In the genomic region with DNA sequence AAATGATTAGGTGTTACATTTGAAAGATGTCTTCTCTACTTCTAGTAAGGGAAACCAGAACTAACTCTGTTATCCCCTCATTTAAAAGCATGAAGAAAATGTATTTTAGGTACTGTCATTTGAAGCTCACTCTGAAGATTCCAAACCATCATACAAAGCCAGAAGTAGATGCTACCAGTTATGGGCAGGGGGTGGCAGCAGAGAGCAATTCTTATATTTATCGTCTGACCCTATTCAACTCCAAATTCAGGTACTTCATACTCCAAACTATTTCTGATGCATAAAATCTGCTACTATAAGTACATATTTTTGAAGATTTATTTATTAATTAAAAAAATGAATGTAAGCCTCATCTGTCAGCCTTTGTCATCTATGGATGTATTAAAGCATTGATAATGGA, we compare ENCODE assay signal across 8 mouse cellular contexts.
DNase-seq lines count a peak whose midpoint lies in the region; ATAC-seq and TF ChIP-seq lines count a peak whose summit lies in the region.

No protein-coding gene starts in this region.

- TF ChIP-seq CTCF in gastrocnemius, adult 2 months (IDR thresholded peaks at IDR 0.05): peak; percentile 68

- no peak overlapping the region for H3K4me3 ChIP-seq in gastrocnemius, adult 2 months

- intact Hi-C loops in gastrocnemius, adult 2 months (cut with DNase I): no loop called here

- peak; percentile 19 for DNase-seq in gastrocnemius, adult 2 months
- no peak for DNase-seq in gastrocnemius, adult 8-10 months (ENCODE audit: low spot score in 2 of 2)
- peak; percentile 39 for DNase-seq in 3T3-L1 (ENCODE audit: low read depth, low spot score)
- peak; percentile 77 for DNase-seq in brain, adult 2 months (ENCODE audit: low read depth, low spot score)
- peak; percentile 2 for DNase-seq in fibroblast of lung, adult 2 months (ENCODE audit: low read depth)
- DNase-seq in kidney, postnatal 4 days: peak; percentile 49 to 54
- DNase-seq in spleen, postnatal 36 days (ENCODE audit: low spot score in 2 of 2): no peak

- no peak overlapping the region for H3K27ac ChIP-seq in gastrocnemius, adult 2 months

- ATAC-seq in megakaryocyte progenitor cell, adult 5-6 weeks (replicated peaks; ENCODE audit: poor library complexity): peak; percentile 63

Comparison
In these comparisons a context has a peak if more than half of its experiments do, and no peak if none do; other contexts are left out.
1. DNase-seq: peak in gastrocnemius, adult 2 months (single experiment), 3T3-L1 (single experiment), brain, adult 2 months (single experiment), fibroblast of lung, adult 2 months (single experiment) and kidney, postnatal 4 days (2 of 2); none in gastrocnemius, adult 8-10 months (0 of 2) and spleen, postnatal 36 days (0 of 2).